In genomic region chr16:45095030-45095429, GRCm38 (mm10) we compare ENCODE assay signal across 10 mouse cellular contexts. TPM values are rescaled to one million over a fixed set of nuclear protein-coding genes. Genes with fewer than 3 reads are reported as not detected.
A peak's percentile ranks its signal among the peaks of the same experiment; 100 is the strongest.
DNase-seq lines count a peak whose midpoint lies in the region; ATAC-seq lines count a peak whose summit lies in the region.
"Had no signal": no experiment of that assay in that cellular context is flagged by ENCODE, and none has a peak within 500 bp of the region (broad histone marks: within the 10 kb centered on the region; RNA-seq: fewer than 3 reads in every experiment).

No protein-coding gene starts in this region.

- peak overlapping the region; percentile 81 for H3K4me2 ChIP-seq in heart, embryonic 13.5 days
- H3K4me2 ChIP-seq in forebrain, embryonic 15.5 days (replicated peaks), result 0 out of 2 replicates have a peak overlapping the region, but pooled peaks have one; percentile 48
- H3K4me2 ChIP-seq in liver, embryonic 13.5 days, result peak overlapping the region; percentile 32

- no peaks in the 10 kb centered on the region for H3K27me3 ChIP-seq in heart, embryonic 13.5 days (replicated peaks)
- no peaks in the 10 kb centered on the region for H3K27me3 ChIP-seq in forebrain, embryonic 15.5 days
- 0 out of 2 replicates have a peak, but pooled peaks cover 3% of the 10 kb centered on the region for H3K27me3 ChIP-seq in liver, embryonic 13.5 days

- intact Hi-C loops in heart, postnatal 14 days (cut with DNase I), result loop anchor here (10.0 kb wide), 1 partner anchor 610 kb away; no protein-coding TSS in a partner anchor

- peak overlapping the region; percentile 97 for H3K27ac ChIP-seq in heart, embryonic 13.5 days (replicated peaks)
- H3K27ac ChIP-seq in brown adipose tissue, adult 24 weeks (replicated peaks; ENCODE audit: low read depth, low read length), result peak overlapping the region; percentile 24
- no peak overlapping the region for H3K27ac ChIP-seq in forebrain, embryonic 15.5 days (replicated peaks)
- no peak overlapping the region for H3K27ac ChIP-seq in liver, embryonic 13.5 days

- no peak for ATAC-seq in heart, embryonic 13.5 days (ENCODE audit: extremely low read depth, insufficient number of reproducible peaks, low FRiP score, low TSS enrichment)
- no peak; the same call in 1 of the 2 replicates for ATAC-seq in forebrain, embryonic 15.5 days (replicated peaks)
- no peak for ATAC-seq in liver, embryonic 13.5 days (ENCODE audit: low read depth)
- ATAC-seq: hindbrain, embryonic 16.5 days had no signal

- H3K9ac ChIP-seq in heart, embryonic 13.5 days, result peak overlapping the region; percentile 93
- H3K9ac ChIP-seq in forebrain, embryonic 15.5 days (replicated peaks), result no peak overlapping the region
- no peak overlapping the region for H3K9ac ChIP-seq in liver, embryonic 13.5 days

- peak overlapping the region; percentile 67 for H3K4me3 ChIP-seq in heart, embryonic 13.5 days
- H3K4me3 ChIP-seq in brown adipose tissue, adult 24 weeks (ENCODE audit: insufficient read depth, low read depth, low read length), result peak overlapping the region; percentile 58
- H3K4me3 ChIP-seq in forebrain, embryonic 15.5 days, result 0 out of 2 replicates have a peak overlapping the region, but pooled peaks have one; percentile 36
- H3K4me3 ChIP-seq in liver, embryonic 13.5 days (replicated peaks), result no peak overlapping the region

- 74% methylated on average over 13 of the region's 13 CpGs for WGBS in heart, embryonic 13.5 days
- WGBS in forebrain, embryonic 15.5 days, result 94% methylated on average over 13 of the region's 13 CpGs
- WGBS in liver, embryonic 13.5 days (ENCODE audit: insufficient replicate concordance), result 71% methylated on average over 13 of the region's 13 CpGs

- 0 out of 2 replicates have a peak, but pooled peaks cover 8% of the 10 kb centered on the region for H3K36me3 ChIP-seq in heart, embryonic 13.5 days
- no peaks in the 10 kb centered on the region for H3K36me3 ChIP-seq in forebrain, embryonic 15.5 days
- no peaks in the 10 kb centered on the region for H3K36me3 ChIP-seq in liver, embryonic 13.5 days

- H3K4me1 ChIP-seq in heart, embryonic 13.5 days, result peaks cover 76% of the 10 kb centered on the region
- peaks cover 10% of the 10 kb centered on the region for H3K4me1 ChIP-seq in brown adipose tissue, adult 24 weeks (ENCODE audit: control insufficient read depth, insufficient read depth, insufficient read length, low read length)
- peaks cover 35% of the 10 kb centered on the region for H3K4me1 ChIP-seq in forebrain, embryonic 15.5 days
- H3K4me1 ChIP-seq in liver, embryonic 13.5 days (replicated peaks), result peaks cover 5% of the 10 kb centered on the region; the same call in 1 of the 2 replicates

- no peak for DNase-seq in heart, postnatal 14 days
- DNase-seq in liver, embryonic 13.5 days, result no peak
- no peak for DNase-seq in adipocyte (ENCODE audit: low spot score)
- no peak for DNase-seq in cerebellum, postnatal 14 days
- DNase-seq in frontal cortex, postnatal 36 days (ENCODE audit: low spot score in 2 of 2), result no peak
- DNase-seq: layer of hippocampus, postnatal 36 days had no signal

- H3K9me3 ChIP-seq in heart, embryonic 13.5 days, result no peaks in the 10 kb centered on the region
- no peaks in the 10 kb centered on the region for H3K9me3 ChIP-seq in forebrain, embryonic 15.5 days
- H3K9me3 ChIP-seq in liver, embryonic 13.5 days (replicated peaks), result no peaks in the 10 kb centered on the region

RNA-seq across cellular contexts. Expression of gene Ccdc80, which starts 1.8 kb away (rescaled TPM):
- 102 and 111 TPM in 2 replicates for polyA plus RNA-seq in heart, embryonic 13.5 days (2015; fragmentation: Nextera tagmentation; extraction: Ambion mirVana)
- total RNA-seq in heart, postnatal 14 days (2021), result 100 to 1,000 TPM in 1 of 2 experiments, 10 to 100 TPM in 1; 95.7 to 117 TPM
- polyA plus RNA-seq in brown adipose tissue, adult 24 weeks (2012; ENCODE audit: insufficient read depth, insufficient read length, missing spikeins), result 96.4 and 96.5 TPM in 2 replicates
- polyA plus RNA-seq in forebrain, embryonic 15.5 days (2015; fragmentation: Nextera tagmentation; extraction: Ambion mirVana), result 26.3 and 26.5 TPM in 2 replicates
- 7.5 and 10.7 TPM in 2 replicates for polyA plus RNA-seq in liver, embryonic 13.5 days (2015; fragmentation: Nextera tagmentation; extraction: Ambion mirVana)

Comparison
In these comparisons a context has a peak if more than half of its experiments do, and no peak if none do; other contexts are left out.
1. H3K27ac ChIP-seq: peak in heart, embryonic 13.5 days (single experiment) and brown adipose tissue, adult 24 weeks (single experiment); none in forebrain, embryonic 15.5 days (single experiment) and liver, embryonic 13.5 days (single experiment).
2. Peak in every context shown above with its lines, with median percentiles within 50 percentile points of each other: H3K4me2 ChIP-seq.